In genomic region chr5:115235323-115235771, GRCm38 (mm10) we compare ENCODE assay signal across 8 mouse cellular contexts. TPM values are rescaled to one million over a fixed set of nuclear protein-coding genes. Genes with fewer than 3 reads are reported as not detected.
DNase-seq lines count a peak whose midpoint lies in the region; ATAC-seq and TF ChIP-seq lines count a peak whose summit lies in the region.

No protein-coding gene starts in this region.

- peak overlapping the region; percentile 72 for H3K9ac ChIP-seq in MEL (ENCODE audit: control insufficient read depth, low read depth, low read length, poor library complexity, severe bottlenecking)
- peak overlapping the region; percentile 69 for H3K9ac ChIP-seq in forebrain, postnatal 0 days
- peak overlapping the region; percentile 50 for H3K9ac ChIP-seq in liver, postnatal 0 days (replicated peaks)
- H3K9ac ChIP-seq in neural tube, embryonic 14.5 days (replicated peaks; ENCODE audit: low read depth, low read length) = peak overlapping the region; percentile 63

- peak overlapping the region; percentile 79 for H3K4me2 ChIP-seq in forebrain, postnatal 0 days (ENCODE audit: low read depth)
- peak overlapping the region; percentile 97 for H3K4me2 ChIP-seq in liver, postnatal 0 days (ENCODE audit: low read depth, low read length)
- peak overlapping the region; percentile 79 for H3K4me2 ChIP-seq in neural tube, embryonic 14.5 days (ENCODE audit: low read depth, low read length)

- under 1% methylated on average over 40 of the region's 45 CpGs for WGBS in forebrain, postnatal 0 days
- 2% methylated on average over 44 of the region's 45 CpGs for WGBS in liver, postnatal 0 days (ENCODE audit: insufficient replicate concordance)
- WGBS in neural tube, embryonic 14.5 days = under 1% methylated on average over 44 of the region's 45 CpGs

- 0 out of 4 replicates have a peak, but pooled peaks of 1 of the 2 experiments have one; percentile 10 for TF ChIP-seq EP300 in MEL (IDR thresholded peaks at IDR 0.05; ENCODE audit: low read depth in 1 of 2, low read length in 2 of 2)
- no peak for TF ChIP-seq EP300 in liver, postnatal 0 days (IDR thresholded peaks at IDR 0.05; ENCODE audit: low read depth)

- TF ChIP-seq RAD21 in MEL (IDR thresholded peaks at IDR 0.05; ENCODE audit: low read depth, low read length) = no peak

- peak overlapping the region; percentile 75 to 80 for H3K4me3 ChIP-seq in MEL (ENCODE audit: control insufficient read depth in 1 of 2, insufficient read depth in 1 of 2, low read depth in 2 of 2, low read length in 2 of 2)
- H3K4me3 ChIP-seq in forebrain, postnatal 0 days (ENCODE audit: low read depth, low read length) = peak overlapping the region; percentile 60
- peak overlapping the region; percentile 68 for H3K4me3 ChIP-seq in layer of hippocampus, adult 2 months
- H3K4me3 ChIP-seq in liver, postnatal 0 days (ENCODE audit: low read depth, low read length) = peak overlapping the region; percentile 50
- H3K4me3 ChIP-seq in neural tube, embryonic 14.5 days (ENCODE audit: low read depth, low read length) = peak overlapping the region; percentile 43

- H3K27me3 ChIP-seq in MEL (ENCODE audit: control insufficient read depth in 1 of 2, insufficient read depth in 2 of 2, low read length in 2 of 2) = no peaks in the 10 kb centered on the region
- H3K27me3 ChIP-seq in forebrain, postnatal 0 days (ENCODE audit: insufficient read depth, low read length) = no peaks in the 10 kb centered on the region
- H3K27me3 ChIP-seq in liver, postnatal 0 days (ENCODE audit: insufficient read depth, low read length) = peaks cover 25% of the 10 kb centered on the region
- H3K27me3 ChIP-seq in neural tube, embryonic 14.5 days (ENCODE audit: control insufficient read depth, insufficient read depth, low read length) = no peaks in the 10 kb centered on the region

- H3K9me3 ChIP-seq in MEL (replicated peaks; ENCODE audit: insufficient read depth, low read length) = no peaks in the 10 kb centered on the region
- H3K9me3 ChIP-seq in forebrain, postnatal 0 days (ENCODE audit: low read length) = no peaks in the 10 kb centered on the region
- no peaks in the 10 kb centered on the region for H3K9me3 ChIP-seq in liver, postnatal 0 days (ENCODE audit: low read length)
- H3K9me3 ChIP-seq in neural tube, embryonic 14.5 days (ENCODE audit: control insufficient read depth, low read length) = no peaks in the 10 kb centered on the region

- H3K79me2 ChIP-seq in MEL (ENCODE audit: control insufficient read depth, insufficient read depth, low read length, poor library complexity) = peaks cover 9% of the 10 kb centered on the region

- DNase-seq in MEL (ENCODE audit: low read depth, low spot score) = peak; percentile 70
- peak; percentile 59 for DNase-seq in c-Kit-positive CD71-negative TER-119-negative erythroid progenitor cells, embryonic 14.5 days (ENCODE audit: low read depth)
- DNase-seq in forebrain, postnatal 0 days = peak; percentile 82
- peak; percentile 67 for DNase-seq in heart, postnatal 25 days (ENCODE audit: low spot score)
- DNase-seq in layer of hippocampus, adult 2 months (ENCODE audit: low spot score in 2 of 2) = peak; percentile 77 to 78
- DNase-seq in liver, postnatal 0 days = peak; percentile 36
- DNase-seq in thymus, postnatal 36 days = peak; percentile 45 to 55

- no peak for TF ChIP-seq POLR2A in MEL (IDR thresholded peaks at IDR 0.05; ENCODE audit: control insufficient read depth in 1 of 2, insufficient read depth in 1 of 2, low read depth in 1 of 2, low read length in 2 of 2, poor library complexity in 1 of 2)

- H3K4me1 ChIP-seq in MEL (ENCODE audit: control insufficient read depth in 1 of 2, insufficient read depth in 2 of 2, low read length in 2 of 2) = peaks cover 3 to 17% of the 10 kb centered on the region in 2 experiments; a peak in 2 of 4 replicates
- H3K4me1 ChIP-seq in forebrain, postnatal 0 days (ENCODE audit: insufficient read depth) = no peaks in the 10 kb centered on the region
- peaks cover 14% of the 10 kb centered on the region; the same call in 1 of the 2 replicates for H3K4me1 ChIP-seq in liver, postnatal 0 days (ENCODE audit: insufficient read depth)
- H3K4me1 ChIP-seq in neural tube, embryonic 14.5 days (ENCODE audit: control insufficient read depth, insufficient read depth, low read length) = peaks cover 8% of the 10 kb centered on the region

- H3K36me3 ChIP-seq in MEL (ENCODE audit: control insufficient read depth in 1 of 2, insufficient read depth in 2 of 2, low read length in 2 of 2) = peaks cover 0 to 13% of the 10 kb centered on the region in 2 experiments
- H3K36me3 ChIP-seq in forebrain, postnatal 0 days (ENCODE audit: insufficient read depth) = peaks cover 9% of the 10 kb centered on the region
- H3K36me3 ChIP-seq in liver, postnatal 0 days (replicated peaks; ENCODE audit: insufficient read depth, low read length) = peaks cover 8% of the 10 kb centered on the region
- H3K36me3 ChIP-seq in neural tube, embryonic 14.5 days (ENCODE audit: control insufficient read depth, insufficient read depth, low read length) = peaks cover 3% of the 10 kb centered on the region

- TF ChIP-seq CTCF in MEL (IDR thresholded peaks at IDR 0.05 in 2 of 3, conservative IDR thresholded peaks at IDR 0.05 in 1 of 3; ENCODE audit: control insufficient read depth in 1 of 3, insufficient read depth in 1 of 3, low read depth in 2 of 3, low read length in 3 of 3, poor library complexity in 1 of 3, severe bottlenecking in 1 of 3) = no peak
- no peak; the same call in 1 of the 2 replicates for TF ChIP-seq CTCF in forebrain, postnatal 0 days (IDR thresholded peaks at IDR 0.05; ENCODE audit: low read depth)
- TF ChIP-seq CTCF in layer of hippocampus, adult 2 months (conservative IDR thresholded peaks at IDR 0.05) = no peak
- no peak for TF ChIP-seq CTCF in liver, postnatal 0 days (IDR thresholded peaks at IDR 0.05; ENCODE audit: low read depth)

- ATAC-seq in forebrain, postnatal 0 days = peak; percentile 73
- peak; percentile 7; the same call in 1 of the 2 replicates for ATAC-seq in liver, postnatal 0 days
- peak; percentile 44 for ATAC-seq in neural tube, embryonic 14.5 days (ENCODE audit: low read depth)

- H3K27ac ChIP-seq in MEL (ENCODE audit: control insufficient read depth, low read depth, low read length) = peak overlapping the region; percentile 58
- peak overlapping the region; percentile 76 for H3K27ac ChIP-seq in forebrain, postnatal 0 days (ENCODE audit: low read depth, low read length)
- peak overlapping the region; percentile 94 for H3K27ac ChIP-seq in layer of hippocampus, adult 2 months
- no peak overlapping the region for H3K27ac ChIP-seq in liver, postnatal 0 days (ENCODE audit: low read depth)
- peak overlapping the region; percentile 62 for H3K27ac ChIP-seq in neural tube, embryonic 14.5 days (ENCODE audit: low read depth, low read length)

- intact Hi-C loops in heart, postnatal 25 days (cut with DNase I) = loop anchor here (1.0 to 5.0 kb wide), 2 partner anchors 48 to 107 kb away; partner anchors contain the start of genes Gatc and Triap1

TF ChIP-seq in MEL, 35 proteins besides CTCF, POLR2A, EP300 and RAD21 (continues in another document):
- no peak for TF ChIP-seq USF1 (IDR thresholded peaks at IDR 0.05; ENCODE audit: low read depth, low read length)
- TF ChIP-seq UBTF (IDR thresholded peaks at IDR 0.05; ENCODE audit: borderline replicate concordance, insufficient read depth, low read depth, low read length) = 0 out of 2 replicates have a peak, but pooled peaks have one; percentile 46

RNA-seq across cellular contexts. Expression of gene Pop5, which starts 0.3 kb away (rescaled TPM):
- total RNA-seq in MEL (2012; rRNA removed) = 166 and 208 TPM in 2 replicates
- polyA plus RNA-seq in MEL (2012; ENCODE audit: insufficient read depth in 1 of 2, insufficient read length in 2 of 2, low read depth in 1 of 2, low replicate concordance in 2 of 2, missing spikeins in 1 of 2) = 100 to 1,000 TPM; 103 to 388 TPM
- total RNA-seq in forebrain, postnatal 0 days (2014; rRNA removed) = 32.8 and 40.8 TPM in 2 replicates
- polyA plus RNA-seq in forebrain, postnatal 0 days (2015; fragmentation: Nextera tagmentation; extraction: Ambion mirVana) = 85.9 and 96.6 TPM in 2 replicates
- total RNA-seq in heart, postnatal 25 days (2021) = 10 to 100 TPM; 31.6 to 37.8 TPM
- total RNA-seq in layer of hippocampus, adult 2 months (2021) = 100 to 1,000 TPM; 103 to 104 TPM
- 58.7 and 61.8 TPM in 2 replicates for polyA plus RNA-seq in liver, postnatal 0 days (2015; fragmentation: Nextera tagmentation; extraction: Ambion mirVana)
- polyA plus RNA-seq in neural tube, embryonic 14.5 days (2014; fragmentation: Nextera tagmentation; extraction: Ambion mirVana) = 116 and 121 TPM in 2 replicates

RNA-seq across cellular contexts. Expression of gene Rnf10, which starts 37.4 kb away (rescaled TPM):
- 44.4 and 57.3 TPM in 2 replicates for total RNA-seq in MEL (2012; rRNA removed)
- 100 to 1,000 TPM; 165 to 254 TPM for polyA plus RNA-seq in MEL (2012; ENCODE audit: insufficient read depth in 1 of 2, insufficient read length in 2 of 2, low read depth in 1 of 2, low replicate concordance in 2 of 2, missing spikeins in 1 of 2)
- 91.4 and 106 TPM in 2 replicates for total RNA-seq in forebrain, postnatal 0 days (2014; rRNA removed)
- polyA plus RNA-seq in forebrain, postnatal 0 days (2015; fragmentation: Nextera tagmentation; extraction: Ambion mirVana) = 150 and 169 TPM in 2 replicates
- 100 to 1,000 TPM; 389 to 406 TPM for total RNA-seq in heart, postnatal 25 days (2021)
- total RNA-seq in layer of hippocampus, adult 2 months (2021) = 100 to 1,000 TPM; 238 to 248 TPM
- 75.4 and 78.4 TPM in 2 replicates for polyA plus RNA-seq in liver, postnatal 0 days (2015; fragmentation: Nextera tagmentation; extraction: Ambion mirVana)
- 94.0 and 116 TPM in 2 replicates for polyA plus RNA-seq in neural tube, embryonic 14.5 days (2014; fragmentation: Nextera tagmentation; extraction: Ambion mirVana)

RNA-seq across cellular contexts. Expression of gene Cabp1, which starts 41.2 kb away (rescaled TPM):
- 0.35 and 0.52 TPM in 2 replicates for total RNA-seq in MEL (2012; rRNA removed)
- polyA plus RNA-seq in MEL (2012; ENCODE audit: insufficient read depth in 1 of 2, insufficient read length in 2 of 2, low read depth in 1 of 2, low replicate concordance in 2 of 2, missing spikeins in 1 of 2) = 1 to 10 TPM in 1 of 2 experiments, not detected in 1; 1.7 TPM
- 28.1 and 31.5 TPM in 2 replicates for total RNA-seq in forebrain, postnatal 0 days (2014; rRNA removed)
- 12.6 and 19.4 TPM in 2 replicates for polyA plus RNA-seq in forebrain, postnatal 0 days (2015; fragmentation: Nextera tagmentation; extraction: Ambion mirVana)
- total RNA-seq in heart, postnatal 25 days (2021) = 1 to 10 TPM; 2.7 to 3.0 TPM
- total RNA-seq in layer of hippocampus, adult 2 months (2021) = 100 to 1,000 TPM; 124 to 129 TPM
- polyA plus RNA-seq in liver, postnatal 0 days (2015; fragmentation: Nextera tagmentation; extraction: Ambion mirVana) = not detected in 2 replicates
- polyA plus RNA-seq in neural tube, embryonic 14.5 days (2014; fragmentation: Nextera tagmentation; extraction: Ambion mirVana) = 28.1 and 30.3 TPM in 2 replicates

RNA-seq across cellular contexts. Expression of gene Coq5, which starts 44.1 kb away (rescaled TPM):
- 39.7 and 43.3 TPM in 2 replicates for total RNA-seq in MEL (2012; rRNA removed)
- polyA plus RNA-seq in MEL (2012; ENCODE audit: insufficient read depth in 1 of 2, insufficient read length in 2 of 2, low read depth in 1 of 2, low replicate concordance in 2 of 2, missing spikeins in 1 of 2) = 10 to 100 TPM in 1 of 2 experiments, not detected in 1; 40.5 TPM
- 35.9 and 41.7 TPM in 2 replicates for total RNA-seq in forebrain, postnatal 0 days (2014; rRNA removed)
- polyA plus RNA-seq in forebrain, postnatal 0 days (2015; fragmentation: Nextera tagmentation; extraction: Ambion mirVana) = 40.7 and 45.2 TPM in 2 replicates
- 100 to 1,000 TPM; 159 to 164 TPM for total RNA-seq in heart, postnatal 25 days (2021)
- total RNA-seq in layer of hippocampus, adult 2 months (2021) = 10 to 100 TPM; 40.9 to 42.6 TPM
- polyA plus RNA-seq in liver, postnatal 0 days (2015; fragmentation: Nextera tagmentation; extraction: Ambion mirVana) = 19.5 and 19.6 TPM in 2 replicates
- 58.5 and 61.8 TPM in 2 replicates for polyA plus RNA-seq in neural tube, embryonic 14.5 days (2014; fragmentation: Nextera tagmentation; extraction: Ambion mirVana)

Comparison
In these comparisons a context has a peak if more than half of its experiments do, and no peak if none do; other contexts are left out.
1. ATAC-seq: peak in every context shown above with its lines; median percentile 73 in forebrain, postnatal 0 days; 44 in neural tube, embryonic 14.5 days; 7 in liver, postnatal 0 days.